Mouse (Mus musculus): ENCODE data around the gene Dnmt3c. TPM values are rescaled to one million over a fixed set of nuclear protein-coding genes. Genes with fewer than 3 reads are reported as not detected.
"Not testable (repeated sequence)": the region's sequence is repeated elsewhere in the genome, so short reads cannot be mapped to it uniquely, and the experiment has no call there.

The Dnmt3c gene
- total RNA-seq (2014; fragmentation: Nextera tagmentation) (not detected in 2 replicates), total RNA-seq (2017) (not detected in 2 replicates), polyA plus RNA-seq (2012) (0.02 TPM in 1 of 2 replicates, not detected in the other)

- DNase-seq (ENCODE audit: low spot score) = no peak
- Histone ChIP-seq H3K36me3 (replicated peaks) (no peaks in the 10 kb centered on the region), H3K4me1 (ENCODE audit: insufficient read depth, low read depth, low read length) (no peaks in the 10 kb centered on the region), H3K4me3 (ENCODE audit: low read depth, low read length) (no peak within 1 kb of the TSS), H3K9me3 (replicated peaks) (no peaks in the 10 kb centered on the region), H3K27me3 (ENCODE audit: insufficient read depth, low read length) (peaks cover 16% of the 10 kb centered on the region)
- no peak for ATAC-seq (ENCODE audit: extremely low read depth, insufficient number of reproducible peaks, low FRiP score, poor library complexity, severe bottlenecking)
- TF ChIP-seq GATA2 (IDR thresholded peaks at IDR 0.05; ENCODE audit: borderline replicate concordance, low read depth, low read length) (no peak), GATA1 (IDR thresholded peaks at IDR 0.05; ENCODE audit: borderline replicate concordance, low read length) (no peak), CTCF (IDR thresholded peaks at IDR 0.05; ENCODE audit: low read depth, low read length) (no peak), TAL1 (conservative IDR thresholded peaks at IDR 0.05; ENCODE audit: low read depth, low read length) (no peak), POLR2AphosphoS5 (IDR thresholded peaks at IDR 0.05; ENCODE audit: insufficient replicate concordance, low read depth, low read length) (no peak)
These were observed at the start of gene Dnmt3c for GRCm38 (mm10) chr2:153696352-153696751. Gene Dnmt3c (plus strand): TSS chr2:153696652.

DNA sequence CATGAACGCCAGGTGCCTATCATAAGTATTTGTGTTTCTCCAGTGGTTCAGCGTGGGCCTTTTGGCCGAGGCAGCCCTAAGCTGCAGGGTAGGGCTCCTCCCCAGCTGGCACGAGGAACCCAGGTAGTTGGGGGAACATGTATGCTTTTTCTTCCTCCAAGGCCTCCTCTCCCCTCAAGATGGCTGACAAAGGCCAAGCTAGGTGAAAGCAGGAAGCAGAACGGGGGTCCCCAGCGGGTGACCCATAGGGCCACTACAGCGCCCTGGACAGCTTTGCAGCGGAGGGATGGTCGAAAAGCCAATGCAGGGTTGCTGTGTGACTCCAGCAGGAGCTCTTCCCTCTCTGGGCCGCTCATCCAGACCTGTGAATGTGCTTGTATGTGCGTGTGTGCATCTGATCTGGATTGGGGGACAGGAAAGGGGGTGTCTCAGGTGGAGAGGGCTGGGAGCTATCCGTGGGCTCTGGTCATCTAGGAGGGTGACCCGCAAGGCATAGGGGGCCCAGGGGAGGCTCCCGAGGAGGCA lies 47.6 kb upstream of the Dnmt3c start:
- DNase-seq (ENCODE audit: low spot score) (no peak), ATAC-seq (ENCODE audit: extremely low read depth, insufficient number of reproducible peaks, low FRiP score, poor library complexity, severe bottlenecking) (no peak)
- H3K27me3 ChIP-seq (ENCODE audit: insufficient read depth, low read length) = peaks cover 9% of the 10 kb centered on the region

GRCm38 (mm10) chr2:153649298-153650013 lies 47.0 kb upstream of the Dnmt3c start, which contains the start of gene Dnmt3b:
Gene Dnmt3b (plus strand): TSS chr2:153649450.
- Histone ChIP-seq H3K27me3 (ENCODE audit: insufficient read depth, low read length) (peaks cover 9% of the 10 kb centered on the region), H3K4me1 (ENCODE audit: insufficient read depth, low read depth, low read length) (peaks cover 30% of the 10 kb centered on the region), H3K4me3 (ENCODE audit: low read depth, low read length) (peak within 1 kb of the TSS; percentile 89), H3K9me3 (replicated peaks) (no peaks in the 10 kb centered on the region), H3K36me3 (replicated peaks) (peaks cover 35% of the 10 kb centered on the region)
- TF ChIP-seq GATA1 (IDR thresholded peaks at IDR 0.05; ENCODE audit: borderline replicate concordance, low read length) = no peak
- TF ChIP-seq TAL1 (conservative IDR thresholded peaks at IDR 0.05; ENCODE audit: low read depth, low read length) = no peak
- TF ChIP-seq CTCF (IDR thresholded peaks at IDR 0.05; ENCODE audit: low read depth, low read length) = no peak
- no peak for TF ChIP-seq POLR2AphosphoS5 (IDR thresholded peaks at IDR 0.05; ENCODE audit: insufficient replicate concordance, low read depth, low read length)
- TF ChIP-seq GATA2 (IDR thresholded peaks at IDR 0.05; ENCODE audit: borderline replicate concordance, low read depth, low read length) = no peak
- DNase-seq (ENCODE audit: low spot score) (peak; percentile 70), ATAC-seq (ENCODE audit: extremely low read depth, insufficient number of reproducible peaks, low FRiP score, poor library complexity, severe bottlenecking) (no peak)

More for the DNA sequence above, 47.6 kb upstream of the Dnmt3c start:
- H3K36me3 ChIP-seq (replicated peaks) = peaks cover 29% of the 10 kb centered on the region
- no peaks in the 10 kb centered on the region for H3K9me3 ChIP-seq (replicated peaks)
- TF ChIP-seq POLR2AphosphoS5 (IDR thresholded peaks at IDR 0.05; ENCODE audit: insufficient replicate concordance, low read depth, low read length) = no peak
- H3K4me1 ChIP-seq (ENCODE audit: insufficient read depth, low read depth, low read length) = peaks cover 30% of the 10 kb centered on the region
- H3K4me3 ChIP-seq (ENCODE audit: low read depth, low read length) = peak overlapping the region; percentile 89

DNA sequence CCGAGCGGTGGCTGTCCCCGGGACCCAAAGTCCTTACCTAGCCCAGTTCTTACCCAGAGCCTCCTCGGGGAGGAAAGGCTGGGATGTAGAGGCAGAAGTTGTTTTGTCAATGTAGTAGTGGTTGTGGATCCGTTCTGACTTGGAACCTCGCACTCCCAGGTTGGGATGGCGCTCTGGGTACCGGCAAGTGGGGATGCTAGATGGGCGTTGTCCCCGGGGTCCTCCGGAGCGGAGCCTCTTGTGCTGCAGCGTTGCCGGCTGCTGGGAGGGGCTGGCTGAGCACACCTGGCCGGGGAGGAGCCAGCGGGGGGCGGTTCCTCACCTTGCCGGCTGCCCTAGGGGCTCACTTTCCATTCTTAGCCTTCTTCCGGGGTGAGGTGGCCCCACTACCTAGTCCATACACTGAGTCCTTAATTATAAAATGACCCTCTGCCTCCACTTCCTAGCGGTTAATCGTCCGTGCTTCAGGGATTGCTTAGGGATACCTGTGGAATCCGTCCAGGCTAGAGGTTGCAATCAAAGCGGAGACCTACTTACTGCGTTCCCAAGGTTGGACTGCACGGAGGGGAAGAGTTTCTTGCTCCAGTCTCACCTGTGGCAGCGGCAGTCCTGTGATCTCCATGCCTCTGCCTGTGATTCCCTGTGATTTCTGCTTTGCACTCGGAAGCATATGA lies 46.3 kb upstream of the Dnmt3c start:
- ATAC-seq (ENCODE audit: extremely low read depth, insufficient number of reproducible peaks, low FRiP score, poor library complexity, severe bottlenecking) (no peak), DNase-seq (ENCODE audit: low spot score) (peak; percentile 40)
- Histone ChIP-seq H3K36me3 (replicated peaks) (peaks cover 35% of the 10 kb centered on the region), H3K4me1 (ENCODE audit: insufficient read depth, low read depth, low read length) (peaks cover 30% of the 10 kb centered on the region), H3K9me3 (replicated peaks) (no peaks in the 10 kb centered on the region), H3K27me3 (ENCODE audit: insufficient read depth, low read length) (peaks cover 9% of the 10 kb centered on the region), H3K4me3 (ENCODE audit: low read depth, low read length) (peak overlapping the region; percentile 89)
- TF ChIP-seq TAL1 (conservative IDR thresholded peaks at IDR 0.05; ENCODE audit: low read depth, low read length) (no peak), CTCF (IDR thresholded peaks at IDR 0.05; ENCODE audit: low read depth, low read length) (no peak)

DNA sequence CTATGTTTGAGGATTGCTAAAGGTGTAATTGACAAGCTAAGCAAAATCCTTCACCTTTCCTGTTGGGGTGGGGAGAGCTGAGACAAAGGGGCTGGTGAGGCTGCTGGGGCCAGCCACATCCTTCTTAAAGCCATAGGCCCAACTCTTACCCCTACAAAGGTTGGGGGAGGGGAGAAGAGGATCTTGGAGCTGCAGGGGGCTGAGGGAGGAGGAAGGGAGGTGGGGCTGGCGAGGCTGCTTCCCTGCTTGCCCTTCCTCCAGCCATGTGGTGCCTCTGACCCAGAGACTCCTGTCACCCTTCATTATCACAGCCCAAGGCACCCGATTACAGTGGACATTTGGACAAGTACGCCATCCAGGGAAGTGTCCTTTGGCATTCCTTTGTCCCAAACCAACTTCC lies 44.8 kb upstream of the Dnmt3c start:
- Histone ChIP-seq H3K4me3 (ENCODE audit: low read depth, low read length) (no peak overlapping the region), H3K27me3 (ENCODE audit: insufficient read depth, low read length) (peaks cover 9% of the 10 kb centered on the region), H3K9me3 (replicated peaks) (no peaks in the 10 kb centered on the region), H3K36me3 (replicated peaks) (peaks cover 48% of the 10 kb centered on the region), H3K4me1 (ENCODE audit: insufficient read depth, low read depth, low read length) (peaks cover 30% of the 10 kb centered on the region)
- TF ChIP-seq TAL1 (conservative IDR thresholded peaks at IDR 0.05; ENCODE audit: low read depth, low read length) = no peak
- no peak for TF ChIP-seq GATA1 (IDR thresholded peaks at IDR 0.05; ENCODE audit: borderline replicate concordance, low read length)
- TF ChIP-seq POLR2AphosphoS5 (IDR thresholded peaks at IDR 0.05; ENCODE audit: insufficient replicate concordance, low read depth, low read length) = no peak
- no peak for TF ChIP-seq GATA2 (IDR thresholded peaks at IDR 0.05; ENCODE audit: borderline replicate concordance, low read depth, low read length)
- no peak for TF ChIP-seq CTCF (IDR thresholded peaks at IDR 0.05; ENCODE audit: low read depth, low read length)
- ATAC-seq (ENCODE audit: extremely low read depth, insufficient number of reproducible peaks, low FRiP score, poor library complexity, severe bottlenecking) = no peak
- DNase-seq (ENCODE audit: low spot score) = no peak

GRCm38 (mm10) chr2:153657659-153658058 lies 38.8 kb upstream of the Dnmt3c start:
- ATAC-seq (ENCODE audit: extremely low read depth, insufficient number of reproducible peaks, low FRiP score, poor library complexity, severe bottlenecking) = not testable (repeated sequence)

More at GRCm38 (mm10) chr2:153657659-153658058, 38.8 kb upstream of the Dnmt3c start:
- not testable (repeated sequence) for H3K27me3 ChIP-seq (ENCODE audit: insufficient read depth, low read length); DNase-seq (ENCODE audit: low spot score); H3K4me1 ChIP-seq (ENCODE audit: insufficient read depth, low read depth, low read length); H3K9me3 ChIP-seq (replicated peaks); H3K4me3 ChIP-seq (ENCODE audit: low read depth, low read length)
- peaks cover 73% of the 10 kb centered on the region for H3K36me3 ChIP-seq (replicated peaks)

All from G1E (cell line).